Mouse (Mus musculus) C2C12 (cell line): Measurements from ENCODE around the gene Kcnj12. TPM values are rescaled to one million over a fixed set of nuclear protein-coding genes. Genes with fewer than 3 reads are reported as not detected.

Source experiments
- H3K27me3 ChIP-seq: one replicate; pipeline ENCODE4 v1.6.1; 2011; ENCODE audit not compliant: control insufficient read depth, insufficient read depth, insufficient read length
- H3K36me3 ChIP-seq: one replicate; pipeline ENCODE4 v1.6.1; 2011; ENCODE audit not compliant: control insufficient read depth, insufficient read depth
- H3K4me3 ChIP-seq: one replicate; pipeline ENCODE4 v1.5.1; 2011; ENCODE audit warnings: mild to moderate bottlenecking, control low read depth; ENCODE audit not compliant: poor library complexity, insufficient read depth, severe bottlenecking
- H3K79me2 ChIP-seq: one replicate; pipeline ENCODE4 v1.6.1; 2011; ENCODE audit not compliant: control insufficient read depth, insufficient read depth
- H3K79me3 ChIP-seq: one replicate; pipeline ENCODE4 v1.6.1; 2011; ENCODE audit warnings: low read depth, control low read depth
- H3ac ChIP-seq: one replicate; pipeline ENCODE3; 2011; ENCODE audit warnings: low read depth; ENCODE audit not compliant: control insufficient read depth, insufficient read length
- CEBPB ChIP-seq: IDR thresholded peaks from one replicate; pipeline ENCODE4 v1.6.1; 2011; ENCODE audit warnings: low read depth, mild to moderate bottlenecking, control low read depth, moderate library complexity
- CTCF ChIP-seq: IDR thresholded peaks from one replicate; pipeline ENCODE4 v1.5.1; 2011; ENCODE audit not compliant: control insufficient read depth, insufficient read depth, insufficient read length
- FOSL1 ChIP-seq: IDR thresholded peaks from one replicate; pipeline ENCODE4 v1.8.0; 2011; ENCODE audit warnings: mild to moderate bottlenecking, low read length; ENCODE audit not compliant: poor library complexity, insufficient read depth, severe bottlenecking
- MAX ChIP-seq: IDR thresholded peaks from one replicate; pipeline ENCODE4 v1.6.1; 2011; ENCODE audit warnings: mild to moderate bottlenecking, control low read depth
- MYOD1 ChIP-seq: IDR thresholded peaks from one replicate; pipeline ENCODE4 v1.6.1; 2011; ENCODE audit warnings: low read depth; ENCODE audit not compliant: control insufficient read depth, insufficient read length
- MYOG ChIP-seq: IDR thresholded peaks from one replicate; pipeline ENCODE4 v1.6.1; 2011; ENCODE audit not compliant: control insufficient read depth, insufficient read length; ENCODE audit errors: extremely low read depth
- USF1 ChIP-seq: IDR thresholded peaks from one replicate; pipeline ENCODE4 v1.6.1; 2011; ENCODE audit warnings: low read depth, mild to moderate bottlenecking, control low read depth, moderate library complexity
- polyA plus RNA-seq: library from polyadenylated mRNA; unstranded; fragments of >200 nt; fragmentation: generic; extraction: Trizol; gene quantifications from one replicate; pipeline ENCODE4 v1.2.1, GENCODE M21; 2012; ENCODE audit warnings: missing spikeins

The Kcnj12 gene
- polyA plus RNA-seq, 1 experiment: 0.62 TPM

DNA sequence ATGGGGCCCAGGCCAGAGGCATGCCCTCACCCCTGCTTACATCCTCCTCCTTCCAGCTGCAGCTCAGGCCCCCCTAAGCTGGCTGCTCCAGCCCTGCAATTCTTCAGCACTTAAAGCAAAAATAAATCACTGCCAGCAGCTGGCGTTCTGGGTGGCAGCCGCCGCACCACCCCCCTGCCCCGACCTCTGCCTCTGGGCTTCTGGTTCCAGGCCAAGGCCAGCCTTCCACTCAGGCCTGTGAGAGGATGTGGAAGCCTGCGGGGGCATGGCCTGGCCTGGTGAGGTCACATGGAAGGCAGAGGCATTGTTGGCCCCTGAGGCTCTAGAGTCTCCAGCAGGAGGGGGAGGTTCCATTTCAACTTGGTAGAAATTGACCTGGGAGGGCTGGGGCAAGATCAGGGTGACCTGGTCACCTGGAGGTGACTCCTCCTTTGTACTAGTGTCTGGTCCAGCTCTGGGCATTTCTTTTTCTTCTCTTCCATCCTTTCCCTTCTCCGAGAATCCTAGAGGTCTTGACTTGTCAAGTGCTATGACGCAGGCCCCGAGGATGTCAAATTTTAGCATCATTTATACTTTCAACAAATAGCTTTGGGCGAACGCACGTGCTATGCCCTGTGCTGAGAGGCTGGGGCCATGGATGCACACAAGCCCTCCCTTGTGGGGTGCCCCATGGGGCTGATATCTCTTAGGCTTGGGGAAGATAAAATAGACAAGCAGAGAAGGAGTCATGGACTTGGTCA lies 6.0 kb downstream of the Kcnj12 start:
- Histone ChIP-seq H3K27me3 (peaks cover 16% of the 10 kb centered on the region), H3K4me3 (no peak overlapping the region), H3K79me2 (no peaks in the 10 kb centered on the region), H3K36me3 (no peaks in the 10 kb centered on the region), H3K79me3 (no peaks in the 10 kb centered on the region), H3ac (no peak overlapping the region)
- TF ChIP-seq MYOD1 (no peak), MAX (no peak), USF1 (no peak), CTCF (no peak), MYOG (no peak)

DNA sequence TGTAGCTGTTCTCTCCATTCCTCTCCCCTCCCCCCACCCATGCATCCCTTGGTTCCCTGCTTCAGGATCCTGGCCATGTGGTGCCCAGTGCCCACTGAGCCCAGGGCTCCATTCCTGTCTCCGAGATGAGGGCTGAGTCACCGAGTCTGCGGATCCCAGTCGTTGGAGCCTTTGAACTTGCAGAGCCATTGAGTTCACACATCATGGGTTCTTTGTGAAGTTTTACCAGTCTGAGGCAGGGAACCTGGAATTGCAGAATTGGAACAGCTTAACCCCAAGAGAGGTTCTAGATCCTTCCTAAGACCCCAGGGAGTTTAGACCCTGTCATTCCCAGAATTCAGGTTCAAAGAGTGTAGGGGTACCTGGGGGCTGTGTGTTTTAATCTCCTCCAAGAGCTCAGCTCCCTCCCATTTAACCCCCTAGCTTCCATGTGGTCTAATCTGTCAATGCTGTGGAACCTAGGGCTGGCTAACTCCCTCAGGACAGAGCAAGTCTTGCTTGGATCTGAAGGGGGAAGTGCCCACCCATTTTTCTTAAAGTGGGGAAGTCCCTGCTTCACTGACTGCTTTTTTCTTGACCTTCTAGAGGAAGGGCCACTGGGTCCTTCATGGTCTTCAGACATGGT lies 6.9 kb downstream of the Kcnj12 start:
- Histone ChIP-seq H3K27me3 (peaks cover 10% of the 10 kb centered on the region), H3K79me2 (no peaks in the 10 kb centered on the region), H3K79me3 (no peaks in the 10 kb centered on the region), H3ac (no peak overlapping the region), H3K36me3 (no peaks in the 10 kb centered on the region), H3K4me3 (no peak overlapping the region)
- TF ChIP-seq USF1 (no peak), FOSL1 (no peak), MYOG (no peak)

DNA sequence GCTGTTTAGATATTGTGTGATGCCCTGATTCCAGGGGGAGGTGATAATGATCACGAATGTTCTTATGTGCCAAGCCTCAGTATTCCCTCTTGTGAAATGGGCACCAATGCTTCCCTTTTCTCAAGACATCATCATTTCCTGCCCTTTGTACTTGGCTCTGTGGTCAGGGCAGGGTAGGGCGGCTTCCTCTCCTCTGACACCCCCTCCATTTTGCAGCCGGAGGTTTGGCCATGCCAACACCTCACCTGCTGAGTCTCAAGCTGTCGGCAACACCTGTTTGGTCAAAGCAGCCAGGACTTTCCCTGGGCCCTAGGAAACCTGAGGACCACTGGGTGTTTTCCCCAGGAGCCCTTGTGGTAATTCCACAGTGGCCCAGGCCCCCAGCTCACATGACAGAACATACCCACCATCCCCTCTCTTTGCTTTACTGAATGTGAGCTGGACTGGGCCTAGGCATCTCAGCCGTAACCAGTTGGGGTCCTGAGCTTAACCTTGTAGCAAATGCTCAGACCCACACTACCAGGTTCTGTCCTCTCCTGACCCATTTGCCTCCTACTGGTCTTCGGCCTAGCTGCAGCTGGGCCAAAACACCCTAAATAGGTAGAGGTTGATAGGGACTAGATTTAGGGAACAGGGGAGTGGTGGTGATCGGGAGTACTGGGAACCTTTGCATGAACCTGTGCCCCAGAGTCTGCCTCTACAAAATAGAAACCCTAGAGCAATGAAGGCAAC lies 7.7 kb downstream of the Kcnj12 start:
- H3K79me3 ChIP-seq: no peaks in the 10 kb centered on the region
- H3K27me3 ChIP-seq: peaks cover 3% of the 10 kb centered on the region
- H3K79me2 ChIP-seq: no peaks in the 10 kb centered on the region
- H3ac ChIP-seq: no peak overlapping the region
- no peaks in the 10 kb centered on the region for H3K36me3 ChIP-seq
- no peak overlapping the region for H3K4me3 ChIP-seq
- TF ChIP-seq MAX (no peak), CEBPB (no peak), MYOG (no peak), USF1 (no peak), FOSL1 (no peak), MYOD1 (no peak), CTCF (no peak)

DNA sequence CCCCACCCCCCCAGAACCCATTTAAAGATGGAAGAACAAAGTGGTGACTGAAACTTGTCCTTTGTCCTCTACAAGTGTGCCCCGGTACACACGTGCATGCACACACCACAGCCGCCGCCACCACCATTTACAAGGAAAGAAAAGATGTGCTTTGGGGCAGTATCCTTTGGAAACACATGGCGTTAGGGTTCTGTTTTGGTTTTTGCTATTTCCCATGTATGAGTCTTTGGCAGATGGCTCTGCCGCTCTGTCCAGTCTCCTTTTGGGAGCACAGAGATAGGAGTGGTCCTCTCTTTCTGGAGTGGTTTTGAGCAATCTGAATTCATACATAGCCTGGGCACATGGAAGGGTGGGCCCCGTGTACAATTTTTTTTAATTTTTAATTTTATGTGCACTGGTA lies 8.8 kb downstream of the Kcnj12 start:
- H3ac ChIP-seq: no peak overlapping the region
- no peaks in the 10 kb centered on the region for H3K36me3 ChIP-seq
- TF ChIP-seq MYOG (no peak), FOSL1 (no peak), USF1 (no peak), CTCF (no peak), CEBPB (no peak), MYOD1 (no peak)
- H3K27me3 ChIP-seq: no peaks in the 10 kb centered on the region
- no peak overlapping the region for H3K4me3 ChIP-seq
- H3K79me2 ChIP-seq: no peaks in the 10 kb centered on the region
- H3K79me3 ChIP-seq: no peaks in the 10 kb centered on the region

DNA sequence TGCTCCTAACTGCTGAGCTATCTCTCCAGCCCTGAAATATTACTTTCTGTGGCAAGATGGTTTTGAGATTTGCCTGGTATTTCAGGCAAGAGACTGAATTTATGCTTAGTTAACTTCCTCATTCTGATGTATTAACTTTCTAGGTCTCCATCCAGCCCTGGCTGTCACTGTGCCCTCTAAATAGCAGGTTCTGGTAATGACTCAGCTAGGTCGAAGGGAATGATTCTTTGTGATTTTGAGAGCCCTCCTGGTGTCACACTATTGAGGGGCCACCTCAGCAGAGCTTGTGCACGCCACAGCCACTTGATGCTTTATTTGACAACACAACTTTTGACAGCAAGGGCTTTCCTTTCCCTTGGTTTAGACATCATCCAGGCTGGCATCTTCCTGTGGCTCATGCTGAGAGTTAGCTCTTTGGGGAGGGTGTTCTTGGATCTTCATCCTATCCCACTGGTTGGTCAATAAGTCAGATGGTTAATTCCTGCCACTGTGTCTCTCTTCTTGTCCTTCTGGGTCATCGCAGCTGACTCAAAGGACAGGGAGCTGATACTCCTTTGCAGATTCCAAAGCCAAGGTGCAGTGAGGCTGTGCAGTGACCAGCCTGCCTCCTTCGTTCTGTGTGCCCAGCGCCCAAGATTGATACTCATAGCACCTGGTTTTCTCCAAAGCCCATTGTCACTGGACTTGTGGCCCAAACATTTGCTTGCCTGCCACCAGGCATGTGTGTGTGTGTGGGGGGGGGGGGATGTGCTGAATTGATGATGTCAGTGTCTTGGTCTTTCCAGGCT lies 9.5 kb downstream of the Kcnj12 start:
- Histone ChIP-seq H3K36me3 (no peaks in the 10 kb centered on the region), H3ac (no peak overlapping the region), H3K27me3 (no peaks in the 10 kb centered on the region), H3K79me2 (no peaks in the 10 kb centered on the region), H3K79me3 (no peaks in the 10 kb centered on the region), H3K4me3 (no peak overlapping the region)
- TF ChIP-seq MAX (no peak), MYOG (no peak), CTCF (no peak), CEBPB (no peak), USF1 (no peak), MYOD1 (no peak), FOSL1 (no peak)
